Mouse (Mus musculus): ENCODE results near the gene Cct7. TPM values are rescaled to one million over a fixed set of nuclear protein-coding genes. Genes with fewer than 3 reads are reported as not detected.

Cct7 gene
- polyA plus RNA-seq, 1 experiment = 117 TPM

DNA sequence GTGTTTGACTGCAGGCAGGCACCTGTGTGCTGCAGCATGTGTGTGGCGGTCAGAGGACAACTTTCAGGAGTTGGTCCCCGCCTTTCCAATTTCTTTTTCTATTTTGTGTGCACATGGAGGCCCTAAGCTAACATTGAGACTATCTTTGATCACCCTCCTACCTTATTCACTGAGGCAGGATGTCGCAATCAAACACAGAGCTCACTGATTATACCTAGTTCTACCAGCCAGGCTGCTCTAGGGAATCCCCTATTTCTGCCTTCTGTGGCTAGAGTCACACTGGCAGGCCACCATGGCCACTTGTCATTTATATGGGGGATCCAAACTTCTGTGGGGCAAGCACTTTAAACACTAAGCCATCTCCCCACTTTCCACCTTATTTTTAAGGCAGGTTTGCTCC is 38.4 kb downstream of the Cct7 start:
- no peak for DNase-seq
- 80% methylated on average over 3 of the region's 3 CpGs for WGBS
- H3K4me1 ChIP-seq (ENCODE audit: control insufficient read depth, insufficient read depth, low read length) = no peaks in the 10 kb centered on the region
- H3K27ac ChIP-seq (ENCODE audit: insufficient read depth, low read depth, low read length) = no peak overlapping the region
- TF ChIP-seq POLR2A (IDR thresholded peaks at IDR 0.05; ENCODE audit: low read depth, low read length) (no peak), CTCF (conservative IDR thresholded peaks at IDR 0.05; ENCODE audit: insufficient read depth, insufficient read length, low read depth, low read length) (no peak)
- no peak overlapping the region for H3K4me3 ChIP-seq (ENCODE audit: insufficient read depth, low read depth, low read length)
- H3K36me3 ChIP-seq (ENCODE audit: control insufficient read depth, insufficient read depth, low read length) = no peaks in the 10 kb centered on the region
- no peaks in the 10 kb centered on the region for H3K27me3 ChIP-seq (replicated peaks; ENCODE audit: control insufficient read depth, insufficient read depth, low read length)

GRCm38 (mm10) chr6:85490252-85490651 is 38.9 kb downstream of the Cct7 start:
- no peaks in the 10 kb centered on the region for H3K36me3 ChIP-seq (ENCODE audit: control insufficient read depth, insufficient read depth, low read length)
- no peak for DNase-seq
- no peak overlapping the region for H3K27ac ChIP-seq (ENCODE audit: insufficient read depth, low read depth, low read length)
- 79% methylated on average over 4 of the region's 4 CpGs for WGBS
- TF ChIP-seq POLR2A (IDR thresholded peaks at IDR 0.05; ENCODE audit: low read depth, low read length) = no peak
- TF ChIP-seq CTCF (conservative IDR thresholded peaks at IDR 0.05; ENCODE audit: insufficient read depth, insufficient read length, low read depth, low read length) = no peak
- no peaks in the 10 kb centered on the region for H3K27me3 ChIP-seq (replicated peaks; ENCODE audit: control insufficient read depth, insufficient read depth, low read length)
- no peaks in the 10 kb centered on the region for H3K4me1 ChIP-seq (ENCODE audit: control insufficient read depth, insufficient read depth, low read length)
- H3K4me3 ChIP-seq (ENCODE audit: insufficient read depth, low read depth, low read length) = no peak overlapping the region

DNA sequence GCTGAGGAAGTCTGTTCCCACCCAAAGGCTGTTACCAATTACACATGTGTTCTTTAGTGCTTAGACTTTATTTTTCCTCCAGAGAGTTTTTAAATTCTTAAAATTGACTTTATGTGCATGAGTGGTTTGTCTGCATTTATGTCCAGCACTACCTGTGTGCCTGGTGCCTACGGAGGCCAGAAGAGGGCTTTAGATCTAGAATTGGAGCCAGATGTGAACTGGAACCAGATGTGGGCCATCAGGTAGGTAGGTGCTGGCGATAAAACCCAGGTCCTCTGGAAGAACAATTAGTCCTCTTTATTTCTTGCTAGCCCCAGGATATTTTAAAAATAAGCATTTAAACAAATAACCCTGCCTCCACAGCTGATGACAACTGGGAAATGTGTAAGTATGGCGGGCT is 40.3 kb downstream of the Cct7 start:
- TF ChIP-seq POLR2A (IDR thresholded peaks at IDR 0.05; ENCODE audit: low read depth, low read length) (no peak), CTCF (conservative IDR thresholded peaks at IDR 0.05; ENCODE audit: insufficient read depth, insufficient read length, low read depth, low read length) (no peak)
- DNase-seq = no peak
- no peaks in the 10 kb centered on the region for H3K4me1 ChIP-seq (ENCODE audit: control insufficient read depth, insufficient read depth, low read length)
- 90% methylated on average over 3 of the region's 3 CpGs for WGBS
- H3K4me3 ChIP-seq (ENCODE audit: insufficient read depth, low read depth, low read length) = no peak overlapping the region
- H3K27me3 ChIP-seq (replicated peaks; ENCODE audit: control insufficient read depth, insufficient read depth, low read length) = no peaks in the 10 kb centered on the region
- H3K27ac ChIP-seq (ENCODE audit: insufficient read depth, low read depth, low read length) = no peak overlapping the region
- H3K36me3 ChIP-seq (ENCODE audit: control insufficient read depth, insufficient read depth, low read length) = no peaks in the 10 kb centered on the region

DNA sequence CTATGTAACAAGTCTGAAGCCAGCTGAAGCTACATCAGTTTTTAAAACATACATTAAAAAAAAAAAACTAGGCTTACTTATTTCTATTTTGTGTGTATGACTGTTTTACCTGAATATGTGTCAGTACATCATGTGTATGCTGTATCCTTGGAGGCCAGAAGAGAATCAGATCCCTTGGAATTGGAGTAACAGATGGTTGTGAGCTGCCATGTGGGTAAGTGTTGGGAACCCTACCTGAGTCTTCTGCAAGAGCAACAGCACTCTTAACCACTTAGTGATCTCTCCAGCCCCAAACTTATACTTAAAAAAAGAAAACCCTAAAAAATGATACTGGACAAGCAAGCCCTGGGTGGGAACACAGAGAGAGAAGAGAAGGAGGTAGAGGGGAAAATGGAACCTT is 45.7 kb downstream of the Cct7 start:
- TF ChIP-seq POLR2A (IDR thresholded peaks at IDR 0.05; ENCODE audit: low read depth, low read length) (no peak), CTCF (conservative IDR thresholded peaks at IDR 0.05; ENCODE audit: insufficient read depth, insufficient read length, low read depth, low read length) (no peak)

GRCm38 (mm10) chr6:85498147-85498546 is 46.8 kb downstream of the Cct7 start:
- Histone ChIP-seq H3K27me3 (replicated peaks; ENCODE audit: control insufficient read depth, insufficient read depth, low read length) (no peaks in the 10 kb centered on the region), H3K4me1 (ENCODE audit: control insufficient read depth, insufficient read depth, low read length) (no peaks in the 10 kb centered on the region), H3K27ac (ENCODE audit: insufficient read depth, low read depth, low read length) (no peak overlapping the region), H3K36me3 (ENCODE audit: control insufficient read depth, insufficient read depth, low read length) (no peaks in the 10 kb centered on the region), H3K4me3 (ENCODE audit: insufficient read depth, low read depth, low read length) (no peak overlapping the region)
- no peak for TF ChIP-seq POLR2A (IDR thresholded peaks at IDR 0.05; ENCODE audit: low read depth, low read length)
- no peak for TF ChIP-seq CTCF (conservative IDR thresholded peaks at IDR 0.05; ENCODE audit: insufficient read depth, insufficient read length, low read depth, low read length)
- WGBS = 62% methylated on average over 9 of the region's 9 CpGs
- DNase-seq = no peak

More for the DNA sequence above, 45.7 kb downstream of the Cct7 start:
- Histone ChIP-seq H3K36me3 (ENCODE audit: control insufficient read depth, insufficient read depth, low read length) (no peaks in the 10 kb centered on the region), H3K27me3 (replicated peaks; ENCODE audit: control insufficient read depth, insufficient read depth, low read length) (no peaks in the 10 kb centered on the region), H3K4me3 (ENCODE audit: insufficient read depth, low read depth, low read length) (no peak overlapping the region), H3K4me1 (ENCODE audit: control insufficient read depth, insufficient read depth, low read length) (no peaks in the 10 kb centered on the region), H3K27ac (ENCODE audit: insufficient read depth, low read depth, low read length) (no peak overlapping the region)
- DNase-seq = no peak

GRCm38 (mm10) chr6:85500416-85500815 is 49.1 kb downstream of the Cct7 start:
- no peak for DNase-seq
- Histone ChIP-seq H3K36me3 (ENCODE audit: control insufficient read depth, insufficient read depth, low read length) (no peaks in the 10 kb centered on the region), H3K27me3 (replicated peaks; ENCODE audit: control insufficient read depth, insufficient read depth, low read length) (no peaks in the 10 kb centered on the region), H3K4me3 (ENCODE audit: insufficient read depth, low read depth, low read length) (no peak overlapping the region), H3K27ac (ENCODE audit: insufficient read depth, low read depth, low read length) (no peak overlapping the region), H3K4me1 (ENCODE audit: control insufficient read depth, insufficient read depth, low read length) (no peaks in the 10 kb centered on the region)
- WGBS = 50% methylated on average over 1 of the region's 1 CpGs
- TF ChIP-seq CTCF (conservative IDR thresholded peaks at IDR 0.05; ENCODE audit: insufficient read depth, insufficient read length, low read depth, low read length) (no peak), POLR2A (IDR thresholded peaks at IDR 0.05; ENCODE audit: low read depth, low read length) (no peak)

GRCm38 (mm10) chr6:85501571-85502102 is 50.3 kb downstream of the Cct7 start:
- 20% methylated on average over 6 of the region's 6 CpGs for WGBS
- Histone ChIP-seq H3K27ac (ENCODE audit: insufficient read depth, low read depth, low read length) (no peak overlapping the region), H3K4me1 (ENCODE audit: control insufficient read depth, insufficient read depth, low read length) (no peaks in the 10 kb centered on the region), H3K4me3 (ENCODE audit: insufficient read depth, low read depth, low read length) (no peak overlapping the region), H3K27me3 (replicated peaks; ENCODE audit: control insufficient read depth, insufficient read depth, low read length) (no peaks in the 10 kb centered on the region), H3K36me3 (ENCODE audit: control insufficient read depth, insufficient read depth, low read length) (no peaks in the 10 kb centered on the region)
- DNase-seq = no peak
- TF ChIP-seq POLR2A (IDR thresholded peaks at IDR 0.05; ENCODE audit: low read depth, low read length) (no peak), CTCF (conservative IDR thresholded peaks at IDR 0.05; ENCODE audit: insufficient read depth, insufficient read length, low read depth, low read length) (no peak)

All from kidney, adult 2 months (tissue).